Mouse (Mus musculus) spleen, postnatal 14 days (tissue): ENCODE measurements around the gene Rassf5.
A peak's percentile ranks its signal among the peaks of the same experiment; 100 is the strongest.
"Not testable (repeated sequence)": the region's sequence is repeated elsewhere in the genome, so short reads cannot be mapped to it uniquely, and the experiment has no call there.

Source experiments
- DNase-seq, 2 experiments: peaks; one replicate each; pipeline ENCODE4 v3.0.0; 2021 to 2022; ENCODE audit warnings: low spot score in 2 of 2

Gene Rassf5

DNA sequence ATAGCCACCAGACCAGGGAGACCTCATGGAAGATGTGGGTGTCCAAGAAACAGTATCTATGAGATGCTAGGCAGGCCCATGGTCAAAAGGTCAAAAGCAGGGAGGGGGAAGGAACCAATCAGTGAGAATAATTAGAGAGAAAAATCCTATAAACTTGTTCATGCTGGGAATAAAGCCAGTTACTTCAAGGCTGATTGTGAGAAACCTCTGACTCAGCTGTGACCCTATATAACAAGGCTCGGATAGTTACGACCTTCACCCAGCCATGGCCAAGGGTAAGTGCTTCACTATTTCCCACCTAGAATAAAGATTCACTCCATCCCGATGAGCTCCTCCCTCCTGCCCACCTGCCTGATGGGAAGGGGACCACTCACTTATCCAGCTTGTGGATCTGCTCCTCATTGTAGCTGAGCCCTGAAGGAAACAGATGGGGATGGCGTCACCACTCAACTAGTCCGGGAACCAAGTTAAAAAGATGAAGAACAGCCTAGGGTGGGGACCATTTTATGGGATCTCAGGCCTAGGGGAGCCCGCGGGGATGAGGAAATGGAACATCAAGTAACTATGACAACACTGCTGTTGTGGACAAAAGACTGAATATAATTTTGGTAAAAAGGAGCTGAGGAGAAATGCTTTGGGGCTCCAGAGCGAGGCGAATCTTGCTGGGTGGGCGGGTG, 14.7 kb upstream of the Rassf5 start:
- DNase-seq, result no peak

DNA sequence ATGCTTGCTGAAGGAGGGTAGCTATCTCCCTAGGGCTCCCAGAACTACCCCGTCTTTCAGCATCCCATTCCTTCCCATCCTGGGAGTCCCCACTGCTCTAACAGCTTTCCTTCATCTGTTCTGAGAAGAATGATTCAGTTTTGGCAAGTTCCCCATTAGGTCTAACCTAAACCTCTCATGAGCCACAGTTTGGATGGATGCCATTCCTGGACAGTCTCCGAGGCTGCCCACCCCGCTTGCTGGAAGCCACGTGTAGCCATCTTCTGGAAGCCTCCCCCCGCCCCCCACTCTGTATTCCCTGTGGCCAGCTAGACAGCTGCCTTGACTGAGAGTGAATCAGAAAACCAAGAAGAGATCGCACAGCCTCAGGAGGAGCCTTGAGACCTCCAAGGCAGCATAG, 12.2 kb upstream of the Rassf5 start:
- no peak for DNase-seq

- not testable (repeated sequence) for DNase-seq
Measured at GRCm38 (mm10) chr1:131252516-131253250, 7.6 kb upstream of the Rassf5 start.

GRCm38 (mm10) chr1:131246433-131247395, 1.7 kb upstream of the Rassf5 start:
- no peak for DNase-seq

- DNase-seq, result peak in 1 of 2 experiments; percentile 36
Measured at GRCm38 (mm10) chr1:131245926-131246325, 868 bp upstream of the Rassf5 start.

DNA sequence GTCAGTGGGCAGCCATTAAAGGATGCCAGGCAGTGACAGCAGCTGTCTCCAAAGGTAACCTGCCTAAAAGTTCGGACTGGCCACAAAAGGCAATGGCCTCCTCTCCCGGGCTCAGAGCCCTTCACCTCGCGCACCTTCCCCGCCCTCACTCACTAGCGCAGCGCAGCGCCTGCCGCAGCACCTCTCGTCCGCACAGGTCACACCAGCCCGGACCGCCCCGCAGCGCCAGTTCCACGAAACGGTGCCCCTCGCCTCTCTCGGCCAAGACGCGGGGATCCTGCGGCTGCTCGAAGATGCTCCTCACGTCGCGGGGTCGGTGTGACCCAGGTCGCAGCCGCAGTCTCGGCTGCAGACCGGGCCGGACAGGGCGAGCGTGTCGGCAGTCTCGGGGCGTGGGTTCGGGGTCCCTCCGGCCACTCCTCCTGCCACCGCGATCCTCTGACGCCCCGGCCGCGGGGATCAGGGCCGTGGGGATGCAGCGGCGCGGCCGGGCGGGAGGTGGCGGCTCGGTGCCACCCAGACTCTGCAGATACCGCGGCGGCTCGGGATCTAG, 446 bp downstream of the Rassf5 start:
- no peak for DNase-seq

DNA sequence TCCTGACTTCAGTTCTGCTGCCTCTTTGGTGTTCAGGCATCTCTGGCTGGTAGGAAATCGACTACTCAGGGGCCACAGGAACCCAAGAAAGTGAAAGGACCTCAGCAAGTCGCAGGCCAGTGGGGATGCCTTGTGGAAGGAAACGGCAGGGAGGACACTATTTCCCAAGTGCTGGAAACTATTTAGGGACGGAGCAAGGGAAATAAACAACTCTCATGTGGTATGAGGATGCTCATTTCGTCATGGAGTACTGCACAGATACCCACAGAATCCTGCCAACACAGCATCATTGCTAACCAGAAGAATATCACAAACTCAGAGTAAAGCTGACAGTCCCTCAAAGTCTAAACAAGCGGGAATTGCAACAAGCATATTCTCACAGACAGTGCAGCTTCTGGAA, 2.1 kb downstream of the Rassf5 start:
- no peak for DNase-seq

- no peak for DNase-seq
Measured at GRCm38 (mm10) chr1:131239576-131240193, 5.4 kb downstream of the Rassf5 start.

DNA sequence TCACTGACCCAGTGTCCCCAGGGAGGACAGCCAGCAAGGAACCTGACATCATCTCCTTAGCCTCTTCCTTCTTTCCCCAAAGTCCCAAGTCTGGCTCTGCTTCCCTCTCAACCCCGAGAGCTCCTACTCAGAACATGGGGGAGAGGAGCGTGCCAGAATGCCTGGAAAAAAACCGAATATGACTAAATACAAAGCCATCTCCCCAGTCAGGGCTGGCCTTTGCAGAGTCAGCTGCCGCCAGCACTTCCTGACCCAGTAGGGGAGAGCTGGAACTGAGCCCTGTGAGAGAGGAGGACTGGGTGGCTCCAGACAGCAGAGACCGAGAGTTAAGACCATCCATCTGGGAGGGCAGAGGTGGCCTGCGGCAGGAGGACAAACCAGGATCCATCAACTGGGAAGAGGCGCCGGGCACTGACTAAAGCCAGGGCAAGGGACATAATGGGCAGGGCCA, 6.1 kb downstream of the Rassf5 start:
- DNase-seq, result no peak

DNA sequence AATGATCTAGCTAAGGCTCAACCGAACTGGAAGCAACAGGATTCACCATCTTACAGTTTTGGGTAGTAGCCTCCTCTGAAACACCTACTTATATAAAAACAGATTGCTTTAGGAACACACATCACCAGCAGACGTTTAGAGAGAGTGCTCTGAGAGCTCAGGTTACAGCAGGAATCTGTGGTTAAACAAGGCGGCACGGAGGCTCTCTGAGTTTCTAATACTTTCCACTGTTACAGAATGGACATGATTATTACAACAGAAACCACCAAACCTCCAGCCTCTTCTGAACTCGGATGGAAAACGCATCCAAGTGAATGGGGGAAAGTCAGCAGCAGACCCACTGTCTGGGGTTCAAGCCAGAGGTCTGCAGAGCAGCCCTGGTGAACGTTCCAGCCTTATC, 9.0 kb downstream of the Rassf5 start:
- no peak for DNase-seq

DNA sequence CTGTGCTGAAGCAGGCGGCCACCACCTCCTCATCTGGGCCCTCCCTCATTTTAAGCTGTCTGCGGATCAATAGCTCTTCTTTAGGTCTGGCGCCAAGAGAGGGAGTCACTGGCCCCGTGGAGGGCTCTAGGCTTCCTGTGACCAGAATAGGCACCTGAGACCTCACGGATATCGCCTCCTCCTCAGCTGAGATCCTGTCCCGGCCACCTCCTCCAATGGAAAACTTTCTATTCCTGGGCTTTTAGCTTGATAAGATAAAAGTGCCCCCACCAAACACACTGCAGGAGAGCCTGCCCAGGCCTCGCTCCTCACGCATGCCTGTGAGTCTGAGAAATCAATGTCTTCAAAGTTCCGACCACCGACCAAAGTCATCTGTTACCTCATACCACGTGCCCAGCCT, 11.5 kb downstream of the Rassf5 start:
- DNase-seq, result no peak

GRCm38 (mm10) chr1:131228659-131229058, 16.4 kb downstream of the Rassf5 start:
- DNase-seq, result no peak

DNA sequence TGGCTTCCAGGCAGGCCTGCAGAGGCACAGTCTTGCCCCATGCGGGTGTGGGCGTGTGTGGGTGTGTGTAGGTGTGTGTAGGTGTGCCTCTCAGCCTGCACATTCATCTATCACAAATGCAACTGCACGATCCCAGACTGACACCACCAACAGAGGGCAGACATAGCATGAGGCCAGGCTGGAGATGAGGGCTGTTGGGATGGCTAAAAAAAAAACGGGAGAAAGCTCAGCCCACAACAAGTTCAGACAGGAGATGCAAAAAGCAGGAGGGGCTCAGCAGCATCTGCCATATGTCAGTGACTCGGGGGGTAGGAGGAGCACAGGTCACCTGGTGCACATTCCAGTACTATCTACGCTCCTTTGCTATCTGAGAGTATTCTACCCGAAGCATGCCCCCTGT, 16.8 kb downstream of the Rassf5 start:
- DNase-seq, result no peak

DNA sequence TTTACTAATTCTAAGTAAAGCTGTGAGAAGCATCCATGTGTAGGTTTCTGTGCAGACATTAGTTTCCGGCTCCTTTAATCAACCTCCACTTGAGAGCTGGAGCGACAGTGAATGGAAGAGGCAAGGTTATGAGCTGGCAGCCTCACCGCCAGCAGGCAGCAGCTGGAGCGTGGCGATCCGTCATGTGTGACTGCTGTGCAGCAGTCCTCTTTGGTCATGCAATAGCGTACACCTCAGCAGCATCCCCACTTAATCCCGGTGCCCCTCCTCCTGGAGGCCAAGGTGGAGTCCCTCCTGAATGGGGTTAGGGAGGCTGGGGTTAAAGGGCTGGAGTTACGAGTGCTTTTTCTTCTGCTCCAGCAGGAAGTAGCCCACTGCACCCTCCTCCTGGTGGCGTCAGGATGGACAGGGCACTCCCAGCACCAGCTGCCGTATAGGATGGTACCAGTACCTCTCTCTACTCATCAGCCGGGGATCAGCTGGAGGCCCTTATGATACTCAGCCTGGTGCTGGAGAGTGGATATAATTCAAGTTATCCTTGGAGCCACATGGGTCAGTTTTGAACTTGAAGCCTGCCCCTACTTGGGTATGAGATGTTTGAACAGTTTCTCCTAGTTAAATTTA, 20.1 kb downstream of the Rassf5 start:
- no peak for DNase-seq

- DNase-seq, result no peak
Measured at GRCm38 (mm10) chr1:131223345-131223744, 21.7 kb downstream of the Rassf5 start.

DNA sequence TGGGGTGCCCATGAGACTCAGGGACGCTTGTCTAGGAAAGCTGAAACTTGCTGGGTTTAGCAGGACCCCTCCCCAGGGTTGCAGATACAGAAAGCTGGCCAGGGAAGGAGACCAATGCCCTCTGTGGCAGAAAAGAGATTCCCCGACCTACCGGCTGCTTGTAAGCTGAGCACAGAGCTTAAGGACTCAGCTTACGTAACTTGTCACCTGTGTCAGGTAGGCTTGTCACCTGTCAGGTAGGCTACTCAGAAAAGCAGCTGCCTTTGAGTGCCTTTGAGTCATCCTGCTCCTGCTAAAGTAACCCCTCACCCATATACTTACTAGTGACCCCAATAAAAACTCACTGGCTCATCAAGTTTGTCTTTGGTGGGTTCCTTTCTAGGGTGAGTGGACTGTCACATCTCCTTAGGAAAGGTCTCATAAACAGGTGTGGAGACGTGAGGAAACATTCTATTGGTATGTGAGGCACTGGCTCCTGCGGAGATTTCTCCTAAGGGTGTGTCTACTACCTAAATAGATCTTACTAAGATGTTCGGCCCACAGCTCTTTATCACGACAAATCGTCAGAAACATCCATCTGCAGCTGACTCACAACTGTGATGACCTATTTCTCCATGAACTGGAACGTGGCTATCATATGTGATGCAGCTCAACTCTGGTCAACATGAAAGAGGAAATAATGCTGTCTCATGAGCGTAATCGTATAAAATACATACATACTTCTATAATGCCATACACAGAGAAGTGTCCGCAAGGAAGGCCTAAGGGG, 23.1 kb downstream of the Rassf5 start:
- DNase-seq, result no peak

GRCm38 (mm10) chr1:131218933-131219332, 26.1 kb downstream of the Rassf5 start:
- DNase-seq, result no peak

GRCm38 (mm10) chr1:131213361-131213760, 31.7 kb downstream of the Rassf5 start:
- DNase-seq, result no peak

GRCm38 (mm10) chr1:131212956-131213355, 32.1 kb downstream of the Rassf5 start:
- DNase-seq, result no peak

DNA sequence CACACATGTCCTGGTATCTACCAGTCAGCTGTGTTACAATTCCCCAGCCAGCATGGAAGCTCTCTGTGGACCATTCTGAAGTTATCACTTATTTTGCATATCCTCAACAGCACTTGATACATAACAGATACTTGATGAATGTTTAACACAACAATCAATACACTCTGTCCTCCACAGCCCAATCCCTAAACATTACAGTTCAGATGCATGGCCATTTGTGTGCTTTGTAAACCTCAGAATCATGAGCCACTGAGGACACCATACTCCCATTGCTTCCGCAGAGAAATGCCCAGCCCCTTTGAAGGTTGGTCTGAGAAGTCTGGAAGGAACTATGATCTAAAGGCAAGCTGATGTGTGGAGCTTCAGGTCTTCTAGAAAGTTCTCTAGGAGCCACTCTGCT, 33.4 kb downstream of the Rassf5 start:
- DNase-seq, result no peak
